Mouse (Mus musculus): ENCODE data around the gene Elp4.

- TF ChIP-seq POLR2A (IDR thresholded peaks at IDR 0.05; ENCODE audit: control insufficient read depth, low read depth, low read length) (no peak), CTCF (IDR thresholded peaks at IDR 0.05; ENCODE audit: control insufficient read depth, insufficient read depth, insufficient replicate concordance, low read depth, low read length) (no peak)
Measured at GRCm38 (mm10) chr2:105806047-105806446, 98.3 kb downstream of the Elp4 start.
